Mouse (Mus musculus): Measurements from ENCODE around the gene Ctdsp1. TPM values are rescaled to one million over a fixed set of nuclear protein-coding genes. Genes with fewer than 3 reads are reported as not detected.

Ctdsp1 gene
- 16.8 and 30.2 TPM in 2 replicates for polyA plus RNA-seq (2015; fragmentation: Nextera tagmentation; extraction: Ambion mirVana)

GRCm38 (mm10) chr1:74390924-74391748, at the start of gene Ctdsp1:
Gene Ctdsp1, plus strand, starts transcription at chr1:74391509.
- Histone ChIP-seq H3K27me3 (replicated peaks) (peaks cover 9% of the 10 kb centered on the region), H3K36me3 (peaks cover 6% of the 10 kb centered on the region), H3K4me2 (peak within 1 kb of the TSS; percentile 95), H3K9ac (replicated peaks) (peak within 1 kb of the TSS; percentile 70), H3K4me1 (peaks cover 44% of the 10 kb centered on the region), H3K4me3 (replicated peaks) (peak within 1 kb of the TSS; percentile 92), H3K9me3 (replicated peaks) (no peaks in the 10 kb centered on the region), H3K27ac (replicated peaks) (peak within 1 kb of the TSS; percentile 83)
- ATAC-seq (ENCODE audit: low FRiP score), result peak; percentile 82
- WGBS, result 2% methylated on average over 51 of the region's 51 CpGs

DNA sequence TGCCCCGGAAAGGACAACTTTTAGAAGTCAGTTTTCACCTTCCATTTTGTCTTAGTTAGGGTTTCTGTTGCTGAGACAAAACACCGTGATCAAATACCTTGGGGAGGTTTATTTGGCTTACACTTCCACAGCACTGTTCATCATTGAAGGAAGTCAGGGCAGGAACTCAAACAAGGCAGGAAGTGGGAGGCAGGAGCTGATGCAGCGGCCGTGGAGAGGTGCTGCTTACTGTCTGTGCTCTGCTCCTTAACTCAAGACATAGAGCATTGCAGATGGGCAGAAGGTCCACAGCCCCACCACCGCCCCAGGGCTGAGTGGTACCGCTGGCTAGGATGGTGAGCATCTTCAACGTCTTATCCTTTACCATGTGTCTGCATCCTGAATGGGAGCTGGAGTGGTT, 49.4 kb upstream of the Ctdsp1 start:
- no peak for ATAC-seq (ENCODE audit: low FRiP score)
- Histone ChIP-seq H3K27me3 (replicated peaks) (no peaks in the 10 kb centered on the region), H3K9me3 (replicated peaks) (no peaks in the 10 kb centered on the region), H3K27ac (replicated peaks) (no peak overlapping the region), H3K4me3 (replicated peaks) (no peak overlapping the region), H3K4me1 (peaks cover 21% of the 10 kb centered on the region), H3K4me2 (no peak overlapping the region), H3K36me3 (no peaks in the 10 kb centered on the region), H3K9ac (replicated peaks) (no peak overlapping the region)
- 90% methylated on average over 7 of the region's 7 CpGs for WGBS

GRCm38 (mm10) chr1:74342308-74342707, 49.0 kb upstream of the Ctdsp1 start:
- no peak overlapping the region for H3K9ac ChIP-seq (replicated peaks)
- WGBS, result 100% methylated on average over 1 of the region's 1 CpGs
- ATAC-seq (ENCODE audit: low FRiP score), result 0 out of 2 replicates have a peak, but pooled peaks have one; percentile 12
- H3K27ac ChIP-seq (replicated peaks), result no peak overlapping the region
- H3K27me3 ChIP-seq (replicated peaks), result no peaks in the 10 kb centered on the region
- peaks cover 21% of the 10 kb centered on the region for H3K4me1 ChIP-seq
- H3K36me3 ChIP-seq, result no peaks in the 10 kb centered on the region
- no peak overlapping the region for H3K4me3 ChIP-seq (replicated peaks)
- H3K4me2 ChIP-seq, result no peak overlapping the region
- no peaks in the 10 kb centered on the region for H3K9me3 ChIP-seq (replicated peaks)

- Histone ChIP-seq H3K27me3 (replicated peaks) (no peaks in the 10 kb centered on the region), H3K9me3 (replicated peaks) (no peaks in the 10 kb centered on the region), H3K4me3 (replicated peaks) (no peak overlapping the region), H3K4me1 (peaks cover 21% of the 10 kb centered on the region), H3K4me2 (no peak overlapping the region), H3K27ac (replicated peaks) (peak overlapping the region; percentile 25; the same call in 1 of the 2 replicates), H3K36me3 (0 out of 2 replicates have a peak, but pooled peaks cover 3% of the 10 kb centered on the region), H3K9ac (replicated peaks) (no peak overlapping the region)
- 41% methylated on average over 5 of the region's 5 CpGs for WGBS
- ATAC-seq (ENCODE audit: low FRiP score), result no peak
Measured at GRCm38 (mm10) chr1:74343161-74343560, 48.1 kb upstream of the Ctdsp1 start.

DNA sequence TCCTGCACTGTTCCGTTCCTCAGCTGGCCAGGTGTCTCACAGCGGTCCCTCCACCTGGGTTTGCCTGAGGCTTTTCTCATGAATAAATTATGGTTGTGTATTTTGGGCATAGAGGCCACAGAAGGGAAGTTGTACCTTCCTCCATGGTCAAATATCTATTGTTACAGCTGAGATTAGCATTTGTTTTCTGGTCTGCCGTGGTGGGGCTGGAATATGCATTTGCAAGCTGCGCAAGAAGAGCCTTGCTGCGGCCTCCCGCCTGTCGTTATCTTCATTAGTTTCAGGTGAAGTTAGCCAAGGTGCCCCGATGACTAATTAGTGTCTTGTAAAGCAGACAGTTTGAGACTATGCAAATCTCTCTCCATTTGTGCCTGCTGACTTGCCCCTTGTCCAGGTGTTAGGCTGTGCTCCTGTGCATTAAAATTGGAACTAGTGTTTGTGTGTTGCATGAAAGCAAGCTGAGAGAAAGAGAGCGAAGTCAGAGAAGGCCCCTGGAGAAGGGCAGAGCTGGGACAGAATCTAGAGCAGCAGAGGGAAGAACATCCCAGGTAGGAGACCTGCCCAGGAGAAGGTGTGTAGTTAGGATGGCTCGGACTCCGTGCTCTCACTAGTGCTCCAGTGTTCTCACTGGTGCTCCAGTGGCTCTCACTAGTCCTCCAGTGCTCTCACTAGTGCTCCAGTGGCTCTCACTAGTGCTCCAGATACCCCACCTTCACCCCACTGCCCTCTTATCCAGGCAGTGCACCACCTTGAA, 47.0 kb upstream of the Ctdsp1 start:
- no peak overlapping the region for H3K9ac ChIP-seq (replicated peaks)
- no peak for ATAC-seq (ENCODE audit: low FRiP score)
- peaks cover 6% of the 10 kb centered on the region for H3K36me3 ChIP-seq
- H3K27me3 ChIP-seq (replicated peaks), result no peaks in the 10 kb centered on the region
- H3K9me3 ChIP-seq (replicated peaks), result no peaks in the 10 kb centered on the region
- no peak overlapping the region for H3K27ac ChIP-seq (replicated peaks)
- WGBS, result 74% methylated on average over 11 of the region's 11 CpGs
- peaks cover 21% of the 10 kb centered on the region for H3K4me1 ChIP-seq
- no peak overlapping the region for H3K4me3 ChIP-seq (replicated peaks)
- no peak overlapping the region for H3K4me2 ChIP-seq

DNA sequence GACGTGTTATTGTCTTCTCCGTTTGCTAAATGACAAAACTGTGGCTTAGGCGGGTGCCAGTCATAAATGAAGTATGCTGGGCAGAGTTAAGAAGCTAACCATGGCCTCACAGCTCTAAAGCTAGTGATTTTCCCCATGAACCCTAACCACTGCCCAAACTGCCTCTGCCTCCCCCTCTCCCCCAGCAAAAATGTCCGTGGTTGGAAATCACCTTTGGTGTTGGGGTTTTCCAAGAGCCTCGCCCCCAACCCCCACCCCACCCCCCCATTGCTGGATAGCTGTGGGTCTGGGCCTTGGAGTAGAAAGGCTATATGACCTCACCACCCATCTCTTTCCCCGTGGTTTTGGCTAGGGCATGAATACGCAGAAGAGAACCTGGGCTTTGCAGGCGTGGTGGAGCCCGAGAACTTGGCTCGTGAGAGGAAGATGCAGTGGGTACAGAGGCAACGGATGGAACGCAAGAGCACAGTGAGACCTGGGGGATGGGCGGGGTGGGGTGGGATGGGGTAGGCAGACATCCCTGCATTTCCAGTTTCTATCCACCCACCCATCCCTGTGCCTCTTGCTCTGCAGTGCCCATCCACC, 40.0 kb upstream of the Ctdsp1 start:
- no peak overlapping the region for H3K27ac ChIP-seq (replicated peaks)
- H3K4me1 ChIP-seq, result no peaks in the 10 kb centered on the region
- no peaks in the 10 kb centered on the region for H3K27me3 ChIP-seq (replicated peaks)
- H3K9ac ChIP-seq (replicated peaks), result no peak overlapping the region
- no peak for ATAC-seq (ENCODE audit: low FRiP score)
- peaks cover 43% of the 10 kb centered on the region for H3K36me3 ChIP-seq
- 96% methylated on average over 13 of the region's 13 CpGs for WGBS
- no peaks in the 10 kb centered on the region for H3K9me3 ChIP-seq (replicated peaks)
- no peak overlapping the region for H3K4me3 ChIP-seq (replicated peaks)
- no peak overlapping the region for H3K4me2 ChIP-seq

DNA sequence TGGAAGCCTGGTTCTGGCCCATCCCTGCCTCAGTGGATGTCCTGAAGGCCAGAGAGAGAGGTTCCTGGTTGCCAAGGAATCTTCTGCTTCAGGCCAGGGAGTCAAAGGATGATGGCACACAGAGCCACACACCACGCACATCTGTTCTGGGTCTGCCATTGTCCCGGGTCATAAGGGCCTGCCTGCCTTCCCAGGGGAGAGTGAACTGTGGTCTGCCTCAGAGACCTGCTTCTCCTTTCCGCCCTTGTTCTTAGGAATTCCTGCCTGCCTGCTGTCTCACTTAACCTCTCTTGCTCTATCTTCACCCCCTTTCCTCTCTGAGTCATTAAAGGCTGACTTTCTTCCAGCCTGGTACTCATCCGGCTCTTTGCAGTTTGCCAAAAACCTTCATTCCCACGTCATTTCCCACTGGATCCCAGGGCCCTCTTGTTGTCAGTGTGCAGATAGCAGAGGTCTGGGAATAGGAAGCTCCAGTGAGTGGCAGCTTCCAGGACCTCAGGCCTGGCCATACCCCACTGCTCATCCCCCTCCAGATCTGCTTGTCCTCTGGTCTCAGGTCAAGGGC, 38.7 kb upstream of the Ctdsp1 start:
- Histone ChIP-seq H3K36me3 (peaks cover 41% of the 10 kb centered on the region), H3K4me1 (no peaks in the 10 kb centered on the region), H3K9me3 (replicated peaks) (no peaks in the 10 kb centered on the region), H3K4me2 (no peak overlapping the region), H3K9ac (replicated peaks) (no peak overlapping the region), H3K27ac (replicated peaks) (no peak overlapping the region), H3K4me3 (replicated peaks) (no peak overlapping the region), H3K27me3 (replicated peaks) (no peaks in the 10 kb centered on the region)
- ATAC-seq (ENCODE audit: low FRiP score), result no peak
- WGBS, result 85% methylated on average over 5 of the region's 5 CpGs

DNA sequence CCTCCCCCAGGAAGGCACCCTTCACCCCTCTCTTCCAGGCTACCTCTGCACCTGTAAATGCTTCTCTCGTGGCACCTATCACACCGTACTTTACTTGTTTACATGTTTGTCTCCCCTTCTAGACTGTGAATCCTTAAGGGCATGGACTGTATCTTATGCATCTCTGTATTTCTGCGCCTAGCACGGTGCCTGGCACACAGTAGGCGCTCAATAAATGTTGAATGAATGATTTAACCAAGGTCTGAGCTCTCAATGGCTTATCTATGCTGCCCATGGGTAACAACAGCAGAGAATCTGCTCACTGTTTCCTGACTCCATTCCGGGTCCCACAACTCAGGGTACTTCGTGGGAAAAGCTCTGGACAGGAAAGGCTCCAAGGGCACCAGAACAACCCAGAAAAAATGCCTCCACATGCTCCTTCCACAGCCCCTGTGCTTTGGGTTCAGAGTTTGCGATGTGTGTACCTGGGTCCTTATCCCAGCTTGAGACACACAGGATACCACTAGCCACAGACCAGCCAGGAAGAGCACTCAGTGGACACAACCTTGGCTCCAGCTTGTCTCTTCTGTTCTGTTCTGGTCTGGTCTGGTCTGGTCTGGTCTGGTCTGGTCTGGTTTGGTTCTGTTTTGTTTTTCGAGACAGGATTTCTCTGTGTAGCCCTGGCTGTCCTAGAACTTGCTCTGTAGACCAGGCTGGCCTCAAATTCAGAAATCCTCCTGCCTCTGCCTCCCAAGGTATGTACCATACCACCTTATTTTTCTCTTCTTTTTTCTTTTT, 37.7 kb upstream of the Ctdsp1 start:
- H3K27me3 ChIP-seq (replicated peaks), result no peaks in the 10 kb centered on the region
- H3K4me2 ChIP-seq, result no peak overlapping the region
- ATAC-seq (ENCODE audit: low FRiP score), result no peak
- peaks cover 40% of the 10 kb centered on the region for H3K36me3 ChIP-seq
- no peak overlapping the region for H3K4me3 ChIP-seq (replicated peaks)
- H3K27ac ChIP-seq (replicated peaks), result no peak overlapping the region
- H3K9me3 ChIP-seq (replicated peaks), result no peaks in the 10 kb centered on the region
- no peak overlapping the region for H3K9ac ChIP-seq (replicated peaks)
- WGBS, result 96% methylated on average over 9 of the region's 9 CpGs
- no peaks in the 10 kb centered on the region for H3K4me1 ChIP-seq

DNA sequence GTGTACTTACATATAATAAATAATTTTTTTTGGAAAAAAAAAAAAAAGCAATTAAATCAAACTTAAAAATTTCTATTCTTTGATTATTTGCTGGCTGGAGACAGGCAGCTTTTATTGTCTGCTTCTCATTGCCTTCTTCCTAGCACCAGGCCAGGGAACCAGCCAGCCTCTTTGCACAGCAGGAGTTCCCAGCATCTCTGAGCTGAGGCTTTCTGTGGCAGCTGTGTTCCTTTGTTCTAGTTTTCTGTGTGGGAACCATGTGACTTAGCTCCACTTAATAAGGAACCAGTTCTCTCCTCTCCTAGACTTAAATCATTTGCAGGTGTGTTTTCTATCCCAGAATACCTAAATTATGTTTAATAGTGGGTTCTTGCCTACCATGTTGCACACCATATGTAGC, 33.8 kb upstream of the Ctdsp1 start:
- Histone ChIP-seq H3K9me3 (replicated peaks) (no peaks in the 10 kb centered on the region), H3K4me1 (peaks cover 4% of the 10 kb centered on the region; the same call in 1 of the 2 replicates), H3K4me2 (no peak overlapping the region), H3K27me3 (replicated peaks) (no peaks in the 10 kb centered on the region), H3K9ac (replicated peaks) (no peak overlapping the region), H3K27ac (replicated peaks) (no peak overlapping the region), H3K36me3 (peaks cover 13% of the 10 kb centered on the region), H3K4me3 (replicated peaks) (no peak overlapping the region)
- no peak for ATAC-seq (ENCODE audit: low FRiP score)

- H3K36me3 ChIP-seq, result no peaks in the 10 kb centered on the region
- no peak for ATAC-seq (ENCODE audit: low FRiP score)
- H3K9me3 ChIP-seq (replicated peaks), result no peaks in the 10 kb centered on the region
- WGBS, result 87% methylated on average over 5 of the region's 5 CpGs
- no peak overlapping the region for H3K9ac ChIP-seq (replicated peaks)
- no peak overlapping the region for H3K4me2 ChIP-seq
- no peak overlapping the region for H3K27ac ChIP-seq (replicated peaks)
- H3K4me1 ChIP-seq, result peaks cover 5% of the 10 kb centered on the region; the same call in 1 of the 2 replicates
- H3K27me3 ChIP-seq (replicated peaks), result no peaks in the 10 kb centered on the region
- no peak overlapping the region for H3K4me3 ChIP-seq (replicated peaks)
Measured at GRCm38 (mm10) chr1:74359952-74360517, 31.3 kb upstream of the Ctdsp1 start.
